Comparison of ENCODE assay signal across 8 mouse cellular contexts in genomic region chr2:170130780-170131645, GRCm38 (mm10). TPM values are rescaled to one million over a fixed set of nuclear protein-coding genes. Genes with fewer than 3 reads are reported as not detected.
DNase-seq lines count a peak whose midpoint lies in the region; ATAC-seq and TF ChIP-seq lines count a peak whose summit lies in the region.

No protein-coding gene starts in this region.

- H3K27ac ChIP-seq in hindbrain, embryonic 12.5 days: peak overlapping the region; percentile 80

- ATAC-seq in G1E (ENCODE audit: extremely low read depth, insufficient number of reproducible peaks, low FRiP score, poor library complexity, severe bottlenecking): no peak
- ATAC-seq in hindbrain, embryonic 12.5 days (ENCODE audit: low FRiP score): peak; percentile 88

- H3K36me3 ChIP-seq in G1E (replicated peaks): peaks cover 42% of the 10 kb centered on the region
- H3K36me3 ChIP-seq in hindbrain, embryonic 12.5 days: no peaks in the 10 kb centered on the region

- H3K4me1 ChIP-seq in G1E (ENCODE audit: insufficient read depth, low read depth, low read length): peaks cover 68% of the 10 kb centered on the region
- H3K4me1 ChIP-seq in hindbrain, embryonic 12.5 days: peaks cover 52% of the 10 kb centered on the region

- WGBS in hindbrain, embryonic 12.5 days: under 1% methylated on average over 85 of the region's 122 CpGs

- TF ChIP-seq CTCF in G1E (IDR thresholded peaks at IDR 0.05; ENCODE audit: low read depth, low read length): no peak

- no peaks in the 10 kb centered on the region for H3K27me3 ChIP-seq in G1E (ENCODE audit: insufficient read depth, low read length)
- H3K27me3 ChIP-seq in hindbrain, embryonic 12.5 days: 0 out of 2 replicates have a peak, but pooled peaks cover 3% of the 10 kb centered on the region

- peak; percentile 81 for DNase-seq in G1E (ENCODE audit: low spot score)
- peak; percentile 7 for DNase-seq in cerebellum, adult 8-10 months
- DNase-seq in frontal cortex, postnatal 14 days (ENCODE audit: low spot score in 2 of 2): peak; percentile 62
- DNase-seq in layer of hippocampus, postnatal 36 days: peak; percentile 51 to 57
- peak; percentile 85 for DNase-seq in lung, postnatal 36 days
- peak; percentile 92 for DNase-seq in retina, postnatal 1 day
- peak; percentile 98 for DNase-seq in thymus, postnatal 4 days

- peak overlapping the region; percentile 96 for H3K4me3 ChIP-seq in G1E (ENCODE audit: low read depth, low read length)
- peak overlapping the region; percentile 80 for H3K4me3 ChIP-seq in hindbrain, embryonic 12.5 days

- H3K4me2 ChIP-seq in hindbrain, embryonic 12.5 days (replicated peaks): peak overlapping the region; percentile 71

- H3K9me3 ChIP-seq in G1E (replicated peaks): no peaks in the 10 kb centered on the region
- no peaks in the 10 kb centered on the region for H3K9me3 ChIP-seq in hindbrain, embryonic 12.5 days (replicated peaks)

- H3K9ac ChIP-seq in hindbrain, embryonic 12.5 days: peak overlapping the region; percentile 95

RNA-seq across cellular contexts. Expression of gene Zfp217, which starts 16.9 kb away (rescaled TPM):
- total RNA-seq in G1E (2014; fragmentation: Nextera tagmentation): 46.0 and 65.0 TPM in 2 replicates
- total RNA-seq in G1E (2017): 46.1 and 46.2 TPM in 2 replicates
- polyA plus RNA-seq in G1E (2012): 18.7 and 22.0 TPM in 2 replicates
- polyA plus RNA-seq in hindbrain, embryonic 12.5 days (2016; fragmentation: Nextera tagmentation; extraction: Ambion mirVana): 3.7 and 3.9 TPM in 2 replicates
- total RNA-seq in layer of hippocampus, postnatal 36 days (2021): 1 to 10 TPM; 2.3 to 2.5 TPM

Comparison
In these comparisons a context has a peak if more than half of its experiments do, and no peak if none do; other contexts are left out.
1. DNase-seq: peak in every context shown above with its lines; median percentile 98 in thymus, postnatal 4 days; 92 in retina, postnatal 1 day; 85 in lung, postnatal 36 days; 81 in G1E; 62 in frontal cortex, postnatal 14 days; 54 in layer of hippocampus, postnatal 36 days; 7 in cerebellum, adult 8-10 months.
2. RNA of gene Zfp217, which starts 16.9 kb away (total RNA-seq): 46.0 to 65.0 TPM in G1E; 2.3 to 2.5 TPM in layer of hippocampus, postnatal 36 days; every median in the first group is over 10 times any median in the second.